Mouse (Mus musculus) frontal cortex, postnatal 10 days (tissue): ENCODE data around the gene Uri1.

Source experiments
- DNase-seq, 2 experiments: peaks; one replicate each; pipeline ENCODE4 v3.0.0; 2022; ENCODE audit warnings: low spot score in 2 of 2, mixed read lengths in 1 of 2

Uri1 gene

GRCm38 (mm10) chr7:38023451-38023850 is at the start of gene Uri1:
TSS of gene Uri1 (minus strand) at chr7:38023551.
- no peak for DNase-seq

GRCm38 (mm10) chr7:38071065-38071464 is 47.7 kb upstream of the Uri1 start:
- DNase-seq, result no peak

- no peak for DNase-seq
Measured at GRCm38 (mm10) chr7:38070663-38071062, 47.3 kb upstream of the Uri1 start.

- DNase-seq, result no peak
Measured at GRCm38 (mm10) chr7:38064431-38064830, 41.1 kb upstream of the Uri1 start.

DNA sequence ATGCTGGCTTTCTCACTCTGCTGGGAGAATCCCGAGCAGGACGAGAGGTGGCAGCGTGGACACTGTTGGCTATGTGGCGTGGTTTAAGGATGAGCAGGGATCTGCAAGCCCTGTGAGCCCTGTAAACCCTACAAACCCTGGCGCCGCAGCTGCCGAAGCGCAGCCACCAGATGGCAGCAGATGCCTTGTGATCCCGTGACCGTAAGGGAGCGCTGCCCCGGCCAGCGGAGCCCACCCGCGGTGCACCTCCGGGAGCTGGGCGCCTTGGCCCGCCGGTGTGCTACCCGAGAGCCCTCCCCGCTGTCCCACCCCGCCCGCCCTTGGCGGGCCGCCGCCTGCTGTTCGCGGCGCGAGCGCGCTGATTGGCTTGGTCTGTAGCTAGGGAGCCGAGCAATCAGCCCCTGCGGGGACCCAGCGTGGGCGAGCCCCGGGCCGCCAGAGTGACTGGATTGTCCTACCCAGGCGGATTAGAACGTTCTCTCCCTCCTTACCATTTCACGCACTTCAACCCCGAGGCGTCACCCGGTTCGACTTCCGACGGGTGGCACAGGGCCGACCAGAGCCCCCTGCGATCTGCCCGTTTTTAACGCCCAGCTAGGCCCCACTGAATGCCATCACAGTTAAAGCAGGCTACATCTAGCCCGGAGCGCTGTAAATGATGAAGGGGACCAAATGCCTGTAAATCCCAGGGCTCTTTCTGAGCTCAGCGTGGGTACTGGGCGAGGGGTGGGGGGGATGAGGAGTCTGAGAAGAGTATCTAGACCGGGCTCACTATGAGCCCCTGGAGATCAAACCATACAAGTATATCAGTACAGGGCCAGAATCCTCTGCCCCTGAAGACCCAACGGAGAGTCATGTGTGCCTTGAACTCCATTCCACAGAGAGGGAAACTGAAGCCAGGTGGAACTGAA is 38.0 kb upstream of the Uri1 start:
- DNase-seq, result peak; percentile 69 to 86

DNA sequence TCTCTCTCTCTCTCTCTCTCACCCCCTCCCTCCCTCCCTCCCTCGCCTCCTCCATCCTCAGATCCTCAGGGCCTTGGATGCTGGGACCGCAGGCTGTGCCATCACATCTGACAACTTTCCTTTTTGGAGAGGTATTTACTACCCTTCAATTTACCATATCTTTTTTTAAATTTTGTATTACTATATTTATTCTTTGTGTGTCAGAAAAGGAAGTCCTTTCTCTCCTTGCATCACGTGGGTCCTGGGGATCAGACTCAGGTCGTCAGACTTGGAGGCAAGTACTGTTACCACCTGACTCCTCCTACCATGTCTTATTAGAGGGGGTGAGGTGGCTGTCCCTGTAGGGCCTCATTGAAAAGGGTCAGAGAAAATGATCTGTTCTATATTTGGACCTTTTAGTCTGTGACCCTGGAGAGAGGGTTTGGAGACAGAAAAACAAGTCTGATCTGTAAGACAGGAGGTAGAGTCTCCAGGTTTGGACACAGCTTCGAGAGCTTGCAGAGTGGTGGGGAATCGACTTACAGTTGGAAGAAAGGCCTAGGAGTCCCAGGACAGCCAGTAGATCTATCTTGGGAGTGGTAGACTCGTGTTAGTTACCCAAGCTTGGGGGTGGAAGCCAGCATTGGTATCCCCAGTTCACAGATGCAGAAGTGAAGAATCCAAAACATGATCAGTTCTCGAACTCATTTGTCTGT is 36.4 kb upstream of the Uri1 start:
- no peak for DNase-seq

- no peak for DNase-seq
Measured at GRCm38 (mm10) chr7:38059096-38059495, 35.7 kb upstream of the Uri1 start.

GRCm38 (mm10) chr7:38055996-38056395 is 32.6 kb upstream of the Uri1 start:
- DNase-seq, result no peak

DNA sequence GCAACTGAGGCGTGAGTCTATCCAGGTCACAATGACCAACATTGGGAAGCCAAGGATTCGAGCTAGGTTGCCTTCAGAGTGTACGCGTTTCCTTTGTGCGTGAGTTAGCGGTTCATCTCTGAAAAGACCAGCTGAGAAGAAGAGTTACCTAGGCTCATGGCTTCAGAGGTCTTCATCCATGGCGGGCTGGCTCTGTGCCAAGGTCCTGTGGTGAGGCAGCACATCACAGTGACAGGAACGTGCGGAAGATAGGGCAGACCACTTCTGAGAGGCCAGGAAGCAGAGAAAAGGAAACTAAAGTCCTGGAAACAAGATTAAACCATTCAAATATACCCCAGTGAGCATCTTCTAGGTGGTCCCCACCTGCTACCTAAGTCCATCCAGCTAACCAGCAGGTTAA is 30.9 kb upstream of the Uri1 start:
- DNase-seq, result no peak

GRCm38 (mm10) chr7:38047229-38047628 is 23.9 kb upstream of the Uri1 start:
- DNase-seq, result no peak

GRCm38 (mm10) chr7:38041244-38041643 is 17.9 kb upstream of the Uri1 start:
- DNase-seq, result no peak

DNA sequence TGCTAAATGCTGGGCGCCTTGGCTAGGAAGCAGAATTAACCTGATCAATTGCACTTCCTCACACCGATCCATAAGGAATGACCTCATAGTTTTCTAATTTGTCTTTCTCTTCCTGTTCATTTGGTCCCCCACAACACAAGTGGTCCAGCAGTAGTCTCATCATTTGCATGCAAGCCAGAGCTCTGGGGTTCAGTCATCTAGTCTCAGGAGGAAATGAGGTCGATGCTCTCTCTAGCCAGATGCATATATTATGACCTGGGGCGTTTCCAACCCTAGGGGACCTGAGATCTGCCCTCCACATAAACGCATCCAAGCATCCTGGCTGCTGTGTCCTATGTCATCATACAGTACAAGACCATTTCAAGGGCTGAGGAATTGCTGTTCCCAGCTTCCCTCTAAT is 14.2 kb upstream of the Uri1 start:
- no peak for DNase-seq

- DNase-seq, result no peak
Measured at GRCm38 (mm10) chr7:38031183-38031582, 7.8 kb upstream of the Uri1 start.

DNA sequence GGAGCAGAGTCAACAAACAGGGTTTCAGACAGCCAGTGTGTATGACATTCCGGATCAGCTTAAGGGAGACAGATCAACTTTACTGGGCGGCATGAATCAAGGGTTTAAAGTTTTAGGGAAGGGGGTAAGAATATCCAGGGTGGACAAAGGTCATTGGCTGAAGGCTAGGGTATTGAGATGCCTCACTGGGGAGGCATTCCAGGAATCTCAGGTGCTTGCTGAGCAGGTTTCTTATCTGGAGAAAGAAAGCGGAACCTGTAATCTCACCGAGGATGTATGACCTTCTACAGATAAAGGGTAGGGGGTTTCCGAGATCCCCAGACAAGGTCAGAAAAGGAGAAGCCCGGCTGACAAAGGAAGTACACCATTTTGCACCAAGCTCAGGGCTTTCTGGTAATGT is 7.3 kb upstream of the Uri1 start:
- no peak for DNase-seq

DNA sequence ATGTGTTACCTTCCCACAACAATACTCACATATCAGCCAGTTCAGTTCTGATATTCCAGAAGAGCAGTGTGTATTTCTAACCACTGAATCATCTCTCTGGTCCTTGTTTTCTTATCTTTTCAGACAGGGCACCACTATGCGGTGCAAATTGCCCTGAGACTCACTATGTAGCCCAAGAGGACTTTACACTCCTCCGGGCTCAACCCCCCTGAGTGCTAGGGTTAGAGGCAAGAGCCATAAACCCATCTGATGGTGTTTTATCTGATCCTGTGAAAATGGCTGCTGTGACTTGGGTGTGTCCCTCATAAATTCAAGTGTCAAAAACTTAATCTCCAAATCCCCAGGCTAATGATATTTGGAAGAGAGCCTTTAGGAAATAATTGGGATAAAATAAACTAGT is 6.6 kb upstream of the Uri1 start:
- DNase-seq, result no peak

- DNase-seq, result no peak
Measured at GRCm38 (mm10) chr7:38029083-38029482, 5.7 kb upstream of the Uri1 start.

DNA sequence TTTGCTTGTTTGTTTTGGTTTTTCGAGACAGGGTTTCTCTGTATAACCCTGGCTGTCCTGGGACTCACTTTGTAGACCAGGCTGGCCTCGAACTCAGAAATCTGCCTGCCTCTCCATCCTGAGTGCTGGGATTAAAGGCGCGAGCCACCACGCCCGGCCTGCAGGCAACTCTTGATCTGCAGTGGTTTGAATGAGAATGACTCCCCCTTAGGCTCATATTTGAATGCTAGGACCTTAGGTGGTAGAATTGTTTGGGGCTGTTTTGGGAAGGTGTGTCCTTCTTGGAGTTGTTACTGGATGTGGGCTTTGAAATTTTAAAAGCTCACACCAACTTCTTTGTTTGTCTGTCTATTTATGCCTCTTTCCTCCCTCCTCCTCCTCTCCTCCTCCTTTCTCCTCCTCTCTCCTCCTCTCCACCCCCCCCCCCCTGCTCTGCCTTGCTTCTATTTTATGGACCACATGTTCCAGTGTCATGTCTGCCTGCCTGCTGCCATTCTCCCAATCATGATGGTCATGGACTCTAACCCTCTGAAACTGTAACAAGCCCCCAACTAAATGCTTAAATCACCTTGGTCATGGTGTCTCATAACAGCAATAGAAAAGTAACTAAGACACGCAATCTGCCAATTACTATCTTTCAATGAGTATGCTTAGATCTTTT is 4.7 kb upstream of the Uri1 start:
- no peak for DNase-seq

DNA sequence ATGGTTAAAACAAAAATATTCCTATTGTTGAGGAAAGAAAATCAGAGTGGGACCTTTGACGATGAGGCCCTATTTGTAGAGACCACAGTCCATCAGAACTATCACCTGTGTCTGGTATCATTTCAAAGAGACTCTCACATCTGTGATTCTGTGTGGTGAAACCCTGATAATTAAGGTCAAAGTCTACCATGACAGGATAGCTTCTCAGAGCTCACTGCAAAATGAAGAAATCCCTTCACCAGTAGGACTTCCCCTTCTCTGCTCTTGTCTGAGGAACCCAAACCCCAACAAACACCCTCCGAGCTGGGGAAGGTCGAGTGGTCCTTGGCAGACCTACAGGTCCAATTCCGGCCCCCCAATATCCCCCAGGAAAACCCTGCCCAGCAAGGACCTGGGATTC is 1.5 kb upstream of the Uri1 start:
- no peak for DNase-seq

- no peak for DNase-seq
Measured at GRCm38 (mm10) chr7:38019770-38020169, 3.6 kb downstream of the Uri1 start.

- DNase-seq, result peak; percentile 81 to 89
Measured at GRCm38 (mm10) chr7:38019369-38019749, 4.0 kb downstream of the Uri1 start.

GRCm38 (mm10) chr7:38018416-38019368 is 4.7 kb downstream of the Uri1 start:
- peak; percentile 42 to 66 for DNase-seq
